Mouse (Mus musculus): ENCODE results near the gene Pdzrn3. TPM values are rescaled to one million over a fixed set of nuclear protein-coding genes. Genes with fewer than 3 reads are reported as not detected.

Gene Pdzrn3
- polyA plus RNA-seq, 1 experiment from 2014 or later = 5.5 TPM

- Histone ChIP-seq H3K36me3 (ENCODE audit: control insufficient read depth, insufficient read depth) (no peaks in the 10 kb centered on the region), H3K27me3 (replicated peaks; ENCODE audit: control insufficient read depth, insufficient read depth, low read length) (no peaks in the 10 kb centered on the region), H3K4me2 (replicated peaks; ENCODE audit: low read depth) (no peak overlapping the region), H3K4me1 (replicated peaks; ENCODE audit: control insufficient read depth, insufficient read depth, low read length) (no peaks in the 10 kb centered on the region), H3K27ac (ENCODE audit: low read depth, low read length) (no peak overlapping the region), H3K9me3 (ENCODE audit: control insufficient read depth) (no peaks in the 10 kb centered on the region), H3K4me3 (ENCODE audit: low read depth, low read length) (no peak overlapping the region), H3K9ac (ENCODE audit: low read depth, low read length) (no peak overlapping the region)
- TF ChIP-seq CTCF (IDR thresholded peaks at IDR 0.05; ENCODE audit: low read depth) = no peak
- 53% methylated on average over 2 of the region's 2 CpGs for WGBS
- ATAC-seq = no peak
Measured at GRCm38 (mm10) chr6:101411064-101411463, 33.4 kb upstream of the Pdzrn3 start.

- Histone ChIP-seq H3K9me3 (ENCODE audit: control insufficient read depth) (no peaks in the 10 kb centered on the region), H3K27me3 (replicated peaks; ENCODE audit: control insufficient read depth, insufficient read depth, low read length) (no peaks in the 10 kb centered on the region), H3K4me3 (ENCODE audit: low read depth, low read length) (no peak overlapping the region), H3K27ac (ENCODE audit: low read depth, low read length) (no peak overlapping the region), H3K36me3 (ENCODE audit: control insufficient read depth, insufficient read depth) (no peaks in the 10 kb centered on the region), H3K4me1 (replicated peaks; ENCODE audit: control insufficient read depth, insufficient read depth, low read length) (no peaks in the 10 kb centered on the region), H3K9ac (ENCODE audit: low read depth, low read length) (no peak overlapping the region), H3K4me2 (replicated peaks; ENCODE audit: low read depth) (no peak overlapping the region)
- no peak for ATAC-seq
- TF ChIP-seq CTCF (IDR thresholded peaks at IDR 0.05; ENCODE audit: low read depth) = no peak
- 68% methylated on average over 4 of the region's 4 CpGs for WGBS
Measured at GRCm38 (mm10) chr6:101396711-101397110, 19.0 kb upstream of the Pdzrn3 start.

- TF ChIP-seq CTCF (IDR thresholded peaks at IDR 0.05; ENCODE audit: low read depth) = no peak
- H3K36me3 ChIP-seq (ENCODE audit: control insufficient read depth, insufficient read depth) = no peaks in the 10 kb centered on the region
- no peaks in the 10 kb centered on the region for H3K4me1 ChIP-seq (replicated peaks; ENCODE audit: control insufficient read depth, insufficient read depth, low read length)
- H3K4me3 ChIP-seq (ENCODE audit: low read depth, low read length) = no peak overlapping the region
- no peaks in the 10 kb centered on the region for H3K27me3 ChIP-seq (replicated peaks; ENCODE audit: control insufficient read depth, insufficient read depth, low read length)
- no peak overlapping the region for H3K4me2 ChIP-seq (replicated peaks; ENCODE audit: low read depth)
- no peaks in the 10 kb centered on the region for H3K9me3 ChIP-seq (ENCODE audit: control insufficient read depth)
- WGBS = 90% methylated on average over 6 of the region's 6 CpGs
- H3K27ac ChIP-seq (ENCODE audit: low read depth, low read length) = no peak overlapping the region
- H3K9ac ChIP-seq (ENCODE audit: low read depth, low read length) = no peak overlapping the region
- no peak for ATAC-seq
Measured at GRCm38 (mm10) chr6:101395908-101396307, 18.2 kb upstream of the Pdzrn3 start.

GRCm38 (mm10) chr6:101392801-101393117, 15.1 kb upstream of the Pdzrn3 start:
- no peaks in the 10 kb centered on the region for H3K27me3 ChIP-seq (replicated peaks; ENCODE audit: control insufficient read depth, insufficient read depth, low read length)
- H3K36me3 ChIP-seq (ENCODE audit: control insufficient read depth, insufficient read depth) = no peaks in the 10 kb centered on the region
- no peaks in the 10 kb centered on the region for H3K9me3 ChIP-seq (ENCODE audit: control insufficient read depth)
- H3K4me1 ChIP-seq (replicated peaks; ENCODE audit: control insufficient read depth, insufficient read depth, low read length) = no peaks in the 10 kb centered on the region
- no peak overlapping the region for H3K9ac ChIP-seq (ENCODE audit: low read depth, low read length)
- 83% methylated on average over 2 of the region's 2 CpGs for WGBS
- H3K4me3 ChIP-seq (ENCODE audit: low read depth, low read length) = no peak overlapping the region
- H3K27ac ChIP-seq (ENCODE audit: low read depth, low read length) = no peak overlapping the region
- TF ChIP-seq CTCF (IDR thresholded peaks at IDR 0.05; ENCODE audit: low read depth) = no peak
- no peak for ATAC-seq
- no peak overlapping the region for H3K4me2 ChIP-seq (replicated peaks; ENCODE audit: low read depth)

GRCm38 (mm10) chr6:101392107-101392800, 14.6 kb upstream of the Pdzrn3 start:
- no peaks in the 10 kb centered on the region for H3K36me3 ChIP-seq (ENCODE audit: control insufficient read depth, insufficient read depth)
- H3K27ac ChIP-seq (ENCODE audit: low read depth, low read length) = no peak overlapping the region
- WGBS = 72% methylated on average over 8 of the region's 8 CpGs
- no peak overlapping the region for H3K4me3 ChIP-seq (ENCODE audit: low read depth, low read length)
- no peak for ATAC-seq
- H3K27me3 ChIP-seq (replicated peaks; ENCODE audit: control insufficient read depth, insufficient read depth, low read length) = no peaks in the 10 kb centered on the region
- H3K9ac ChIP-seq (ENCODE audit: low read depth, low read length) = no peak overlapping the region
- no peak for TF ChIP-seq CTCF (IDR thresholded peaks at IDR 0.05; ENCODE audit: low read depth)
- no peaks in the 10 kb centered on the region for H3K9me3 ChIP-seq (ENCODE audit: control insufficient read depth)
- no peaks in the 10 kb centered on the region for H3K4me1 ChIP-seq (replicated peaks; ENCODE audit: control insufficient read depth, insufficient read depth, low read length)
- no peak overlapping the region for H3K4me2 ChIP-seq (replicated peaks; ENCODE audit: low read depth)

GRCm38 (mm10) chr6:101385490-101385889, 7.8 kb upstream of the Pdzrn3 start:
- TF ChIP-seq CTCF (IDR thresholded peaks at IDR 0.05; ENCODE audit: low read depth) = no peak
- no peak overlapping the region for H3K4me2 ChIP-seq (replicated peaks; ENCODE audit: low read depth)

More at GRCm38 (mm10) chr6:101385490-101385889, 7.8 kb upstream of the Pdzrn3 start:
- Histone ChIP-seq H3K36me3 (ENCODE audit: control insufficient read depth, insufficient read depth) (no peaks in the 10 kb centered on the region), H3K9me3 (ENCODE audit: control insufficient read depth) (no peaks in the 10 kb centered on the region), H3K27me3 (replicated peaks; ENCODE audit: control insufficient read depth, insufficient read depth, low read length) (0 out of 2 replicates have a peak, but pooled peaks cover 3% of the 10 kb centered on the region), H3K9ac (ENCODE audit: low read depth, low read length) (no peak overlapping the region), H3K27ac (ENCODE audit: low read depth, low read length) (no peak overlapping the region), H3K4me1 (replicated peaks; ENCODE audit: control insufficient read depth, insufficient read depth, low read length) (no peaks in the 10 kb centered on the region), H3K4me3 (ENCODE audit: low read depth, low read length) (no peak overlapping the region)
- no peak for ATAC-seq
- 85% methylated on average over 7 of the region's 7 CpGs for WGBS
